Mouse (Mus musculus) neural tube, embryonic 12.5 days (tissue): Measurements from ENCODE around the gene Slc9a5. TPM values are rescaled to one million over a fixed set of nuclear protein-coding genes. Genes with fewer than 3 reads are reported as not detected.

Experiments
- ATAC-seq: fragments of 200-750 bp; cut with Nextera tagmentation; 2 replicates; pipeline ENCODE4 v1.8.0; 2017; ENCODE audit warnings: low read depth, mild to moderate bottlenecking, moderate TSS enrichment, moderate library complexity; ENCODE audit not compliant: low FRiP score
- H3K27ac ChIP-seq: fragments of 300-500 bp; sonication (generic); 2 replicates; pipeline ENCODE4 v1.5.1; 2016
- H3K27me3 ChIP-seq: fragments of 300-500 bp; sonication (generic); replicated peaks from 2 replicates; pipeline ENCODE4 v1.6.1; 2016; ENCODE audit warnings: mild to moderate bottlenecking
- H3K36me3 ChIP-seq: fragments of 300-500 bp; sonication (generic); 2 replicates; pipeline ENCODE4 v1.6.1; 2016; ENCODE audit warnings: mild to moderate bottlenecking
- H3K4me1 ChIP-seq: fragments of 300-500 bp; sonication (generic); 2 replicates; pipeline ENCODE4 v1.6.1; 2016
- H3K4me2 ChIP-seq: fragments of 300-500 bp; sonication (generic); replicated peaks from 2 replicates; pipeline ENCODE4 v1.6.1; 2016; ENCODE audit warnings: mild to moderate bottlenecking
- H3K4me3 ChIP-seq: fragments of 300-500 bp; sonication (generic); 2 replicates; pipeline ENCODE4 v1.5.1; 2016
- H3K9ac ChIP-seq: fragments of 300-500 bp; sonication (generic); 2 replicates; pipeline ENCODE4 v1.6.1; 2016; ENCODE audit warnings: mild to moderate bottlenecking
- H3K9me3 ChIP-seq: fragments of 300-500 bp; sonication (generic); 2 replicates; pipeline ENCODE4 v1.6.1; 2016; ENCODE audit warnings: mild to moderate bottlenecking
- WGBS: fragments of 180-500 bp; shearing (Covaris S2); methylation state at CpG from one replicate; pipeline ENCODE4 v1.1.7; 2016; 5-methylcytosine and 5-hydroxymethylcytosine counted together
- polyA plus RNA-seq: library from polyadenylated mRNA; unstranded; fragments of >200 nt; fragmentation: Nextera tagmentation; extraction: Ambion mirVana; gene quantifications from 2 replicates; pipeline ENCODE4 v1.2.1, GENCODE M21; 2016

The Slc9a5 gene
- polyA plus RNA-seq, 1 experiment from 2014 or later, result 4.4 TPM

GRCm38 (mm10) chr8:105311718-105312117 is 36.9 kb upstream of the Slc9a5 start:
- Histone ChIP-seq H3K4me3 (no peak overlapping the region), H3K9me3 (no peaks in the 10 kb centered on the region), H3K27me3 (no peaks in the 10 kb centered on the region), H3K36me3 (peaks cover 86% of the 10 kb centered on the region), H3K4me1 (no peaks in the 10 kb centered on the region), H3K27ac (no peak overlapping the region), H3K9ac (no peak overlapping the region), H3K4me2 (no peak overlapping the region)
- WGBS, result 76% methylated on average over 1 of the region's 1 CpGs
- ATAC-seq, result no peak

GRCm38 (mm10) chr8:105312891-105313481 is 35.7 kb upstream of the Slc9a5 start:
- Histone ChIP-seq H3K27me3 (no peaks in the 10 kb centered on the region), H3K9ac (no peak overlapping the region), H3K36me3 (peaks cover 79% of the 10 kb centered on the region), H3K9me3 (no peaks in the 10 kb centered on the region), H3K4me2 (no peak overlapping the region), H3K4me1 (no peaks in the 10 kb centered on the region), H3K4me3 (no peak overlapping the region), H3K27ac (no peak overlapping the region)
- WGBS, result 93% methylated on average over 8 of the region's 8 CpGs
- no peak for ATAC-seq

- Histone ChIP-seq H3K27ac (no peak overlapping the region), H3K36me3 (peaks cover 77% of the 10 kb centered on the region), H3K9ac (no peak overlapping the region), H3K4me1 (no peaks in the 10 kb centered on the region), H3K27me3 (no peaks in the 10 kb centered on the region), H3K4me3 (no peak overlapping the region), H3K4me2 (no peak overlapping the region), H3K9me3 (no peaks in the 10 kb centered on the region)
- WGBS, result 86% methylated on average over 9 of the region's 9 CpGs
- ATAC-seq, result no peak
Observed at GRCm38 (mm10) chr8:105313622-105314402, 34.8 kb upstream of the Slc9a5 start.

- H3K9ac ChIP-seq, result no peak overlapping the region
- 91% methylated on average over 18 of the region's 18 CpGs for WGBS
- ATAC-seq, result no peak
Observed at GRCm38 (mm10) chr8:105315073-105315769, 33.4 kb upstream of the Slc9a5 start.

GRCm38 (mm10) chr8:105317941-105318340 is 30.7 kb upstream of the Slc9a5 start:
- no peak overlapping the region for H3K9ac ChIP-seq
- 87% methylated on average over 4 of the region's 4 CpGs for WGBS
- no peaks in the 10 kb centered on the region for H3K4me1 ChIP-seq
- H3K4me3 ChIP-seq, result no peak overlapping the region
- H3K36me3 ChIP-seq, result peaks cover 56% of the 10 kb centered on the region
- H3K27ac ChIP-seq, result no peak overlapping the region
- H3K4me2 ChIP-seq, result no peak overlapping the region
- no peaks in the 10 kb centered on the region for H3K27me3 ChIP-seq
- no peak for ATAC-seq
- no peaks in the 10 kb centered on the region for H3K9me3 ChIP-seq

More at GRCm38 (mm10) chr8:105315073-105315769, 33.4 kb upstream of the Slc9a5 start:
- H3K9me3 ChIP-seq, result no peaks in the 10 kb centered on the region
- H3K27ac ChIP-seq, result no peak overlapping the region
- no peaks in the 10 kb centered on the region for H3K27me3 ChIP-seq
- H3K4me2 ChIP-seq, result no peak overlapping the region
- no peak overlapping the region for H3K4me3 ChIP-seq
- H3K36me3 ChIP-seq, result peaks cover 65% of the 10 kb centered on the region
- H3K4me1 ChIP-seq, result no peaks in the 10 kb centered on the region

GRCm38 (mm10) chr8:105318662-105319190 is 29.9 kb upstream of the Slc9a5 start:
- WGBS, result 84% methylated on average over 11 of the region's 11 CpGs
- no peak for ATAC-seq
- H3K36me3 ChIP-seq, result peaks cover 53% of the 10 kb centered on the region

GRCm38 (mm10) chr8:105323183-105323582 is 25.5 kb upstream of the Slc9a5 start:
- no peak overlapping the region for H3K4me2 ChIP-seq
- H3K9me3 ChIP-seq, result no peaks in the 10 kb centered on the region
- H3K4me3 ChIP-seq, result no peak overlapping the region
- no peak overlapping the region for H3K27ac ChIP-seq
- H3K9ac ChIP-seq, result no peak overlapping the region
- WGBS, result 94% methylated on average over 4 of the region's 4 CpGs
- ATAC-seq, result no peak
- H3K36me3 ChIP-seq, result peaks cover 21% of the 10 kb centered on the region
- no peaks in the 10 kb centered on the region for H3K27me3 ChIP-seq
- peaks cover 21% of the 10 kb centered on the region for H3K4me1 ChIP-seq

More at GRCm38 (mm10) chr8:105318662-105319190, 29.9 kb upstream of the Slc9a5 start:
- Histone ChIP-seq H3K4me2 (no peak overlapping the region), H3K9ac (no peak overlapping the region), H3K27ac (no peak overlapping the region), H3K27me3 (no peaks in the 10 kb centered on the region), H3K4me1 (no peaks in the 10 kb centered on the region), H3K4me3 (no peak overlapping the region), H3K9me3 (no peaks in the 10 kb centered on the region)

- WGBS, result under 1% methylated on average over 12 of the region's 12 CpGs
- peak; percentile 68 for ATAC-seq
- no peaks in the 10 kb centered on the region for H3K27me3 ChIP-seq
Observed at GRCm38 (mm10) chr8:105325641-105326093, 23.0 kb upstream of the Slc9a5 start.

GRCm38 (mm10) chr8:105326141-105326672 is 22.4 kb upstream of the Slc9a5 start, which contains the start of the genes Lrrc29 and Tmem208:
TSS of gene Lrrc29 (minus strand) at chr8:105326278.
TSS of gene Tmem208 (plus strand) at chr8:105326354.
- ATAC-seq, result peak; percentile 92
- H3K4me2 ChIP-seq, result peak within 1 kb of the TSS; percentile 82
- H3K27ac ChIP-seq, result 0 out of 2 replicates have a peak within 1 kb of the TSS, but pooled peaks have one; percentile 43
- H3K4me3 ChIP-seq, result peak within 1 kb of the TSS; percentile 70
- H3K9ac ChIP-seq, result peak within 1 kb of the TSS; percentile 80
- H3K9me3 ChIP-seq, result no peaks in the 10 kb centered on the region
- under 1% methylated on average over 36 of the region's 36 CpGs for WGBS
- peaks cover 21% of the 10 kb centered on the region for H3K4me1 ChIP-seq
- H3K36me3 ChIP-seq, result peaks cover 46% of the 10 kb centered on the region
- H3K27me3 ChIP-seq, result no peaks in the 10 kb centered on the region

More at GRCm38 (mm10) chr8:105325641-105326093, 23.0 kb upstream of the Slc9a5 start:
- peak overlapping the region; percentile 82 for H3K4me2 ChIP-seq
- 0 out of 2 replicates have a peak overlapping the region, but pooled peaks have one; percentile 43 for H3K27ac ChIP-seq
- peaks cover 41% of the 10 kb centered on the region for H3K36me3 ChIP-seq
- peak overlapping the region; percentile 70 for H3K4me3 ChIP-seq
- H3K4me1 ChIP-seq, result peaks cover 21% of the 10 kb centered on the region
- H3K9ac ChIP-seq, result peak overlapping the region; percentile 80
- no peaks in the 10 kb centered on the region for H3K9me3 ChIP-seq

GRCm38 (mm10) chr8:105326968-105327367 is 21.7 kb upstream of the Slc9a5 start:
- H3K27ac ChIP-seq, result no peak overlapping the region
- H3K4me1 ChIP-seq, result peaks cover 21% of the 10 kb centered on the region
- peak overlapping the region; percentile 82 for H3K4me2 ChIP-seq
- peaks cover 54% of the 10 kb centered on the region for H3K36me3 ChIP-seq
- H3K9ac ChIP-seq, result peak overlapping the region; percentile 71
- peak overlapping the region; percentile 70 for H3K4me3 ChIP-seq
- H3K9me3 ChIP-seq, result no peaks in the 10 kb centered on the region
- H3K27me3 ChIP-seq, result no peaks in the 10 kb centered on the region
- no peak for ATAC-seq
- 49% methylated on average over 6 of the region's 6 CpGs for WGBS

GRCm38 (mm10) chr8:105330325-105330724 is 18.3 kb upstream of the Slc9a5 start:
- Histone ChIP-seq H3K9me3 (no peaks in the 10 kb centered on the region), H3K36me3 (peaks cover 62% of the 10 kb centered on the region), H3K27ac (no peak overlapping the region), H3K9ac (no peak overlapping the region), H3K4me2 (no peak overlapping the region), H3K27me3 (no peaks in the 10 kb centered on the region), H3K4me1 (peaks cover 11% of the 10 kb centered on the region), H3K4me3 (no peak overlapping the region)
- ATAC-seq, result no peak
- WGBS, result 96% methylated on average over 12 of the region's 12 CpGs
